22 mouse cellular contexts compared by ENCODE assay signal in genomic region chr12:36135409-36135808, GRCm38 (mm10). TPM values are rescaled to one million over a fixed set of nuclear protein-coding genes. Genes with fewer than 3 reads are reported as not detected.
DNase-seq lines count a peak whose midpoint lies in the region; ATAC-seq and TF ChIP-seq lines count a peak whose summit lies in the region.
"Had no signal": no experiment of that assay in that cellular context is flagged by ENCODE, and none has a peak within 500 bp of the region (broad histone marks: within the 10 kb centered on the region; RNA-seq: fewer than 3 reads in every experiment).

No protein-coding gene starts in this region.

- no peaks in the 10 kb centered on the region for H3K9me3 ChIP-seq in liver, embryonic 11.5 days (ENCODE audit: control insufficient read depth, low read length)
- H3K9me3 ChIP-seq: embryonic facial prominence, embryonic 10.5 days; forebrain, embryonic 10.5 days; heart, embryonic 15.5 days; hindbrain, embryonic 15.5 days; limb, embryonic 10.5 days; midbrain, embryonic 10.5 days had no signal

- no peak overlapping the region for H3K4me3 ChIP-seq in gastrocnemius, adult 2 months
- no peak overlapping the region for H3K4me3 ChIP-seq in liver, embryonic 11.5 days (ENCODE audit: low read depth, low read length)
- H3K4me3 ChIP-seq: embryonic facial prominence, embryonic 10.5 days; forebrain, embryonic 10.5 days; heart, embryonic 15.5 days; hindbrain, embryonic 15.5 days; limb, embryonic 10.5 days; midbrain, embryonic 10.5 days had no signal

- TF ChIP-seq CTCF in gastrocnemius, adult 2 months (IDR thresholded peaks at IDR 0.05), result no peak

- 0 out of 2 replicates have a peak, but pooled peaks cover 3% of the 10 kb centered on the region for H3K36me3 ChIP-seq in liver, embryonic 11.5 days (ENCODE audit: control insufficient read depth, insufficient read depth, low read length)

- H3K4me1 ChIP-seq in liver, embryonic 11.5 days (replicated peaks; ENCODE audit: control insufficient read depth, insufficient read depth, low read length), result 0 out of 2 replicates have a peak, but pooled peaks cover 2% of the 10 kb centered on the region
- H3K4me1 ChIP-seq: forebrain, embryonic 10.5 days; hindbrain, embryonic 15.5 days; limb, embryonic 10.5 days; midbrain, embryonic 10.5 days had no signal

- H3K4me2 ChIP-seq in liver, embryonic 11.5 days, result no peak overlapping the region
- H3K4me2 ChIP-seq: heart, embryonic 15.5 days; hindbrain, embryonic 15.5 days had no signal

- 0 out of 2 replicates have a peak overlapping the region, but pooled peaks have one; percentile 31 for H3K27ac ChIP-seq in gastrocnemius, adult 2 months
- no peak overlapping the region for H3K27ac ChIP-seq in liver, embryonic 11.5 days (ENCODE audit: low read depth, low read length)
- H3K27ac ChIP-seq: embryonic facial prominence, embryonic 10.5 days; forebrain, embryonic 10.5 days; heart, embryonic 15.5 days; hindbrain, embryonic 15.5 days; limb, embryonic 10.5 days; midbrain, embryonic 10.5 days had no signal

- no peaks in the 10 kb centered on the region for H3K27me3 ChIP-seq in liver, embryonic 11.5 days (replicated peaks; ENCODE audit: control insufficient read depth, insufficient read depth, low read length)
- H3K27me3 ChIP-seq: heart, embryonic 15.5 days; hindbrain, embryonic 15.5 days had no signal

- H3K9ac ChIP-seq in liver, embryonic 11.5 days (ENCODE audit: low read depth, low read length), result no peak overlapping the region
- H3K9ac ChIP-seq: heart, embryonic 15.5 days; hindbrain, embryonic 15.5 days had no signal

- WGBS in liver, embryonic 11.5 days, result 77% methylated on average over 3 of the region's 3 CpGs

- peak; percentile 84 for ATAC-seq in activated CD4-positive, CD25-positive, alpha-beta regulatory T cell, adult 4 months
- 0 out of 2 replicates have a peak, but pooled peaks have one; percentile 34 for ATAC-seq in neutrophil, adult 5-6 weeks (ENCODE audit: extremely low read depth, insufficient number of reproducible peaks, low FRiP score, poor library complexity, severe bottlenecking)
- no peak for ATAC-seq in monocyte, adult 5-6 weeks (replicated peaks; ENCODE audit: insufficient number of reproducible peaks, low FRiP score, low TSS enrichment, poor library complexity, severe bottlenecking)
- ATAC-seq in liver, embryonic 11.5 days (replicated peaks; ENCODE audit: low FRiP score), result no peak
- ATAC-seq: intestine, embryonic 16.5 days had no signal

- no peak for DNase-seq in gastrocnemius, adult 2 months
- no peak for DNase-seq in gastrocnemius, postnatal 10 days
- DNase-seq in thymus, postnatal 36 days, result peak; percentile 24 to 26
- no peak for DNase-seq in adipocyte (ENCODE audit: low spot score)
- no peak for DNase-seq in liver, embryonic 11.5 days (ENCODE audit: low spot score)
- DNase-seq: adrenal gland, postnatal 14 days; cerebellum, adult 9-11 months; heart, postnatal 4 days; kidney, adult 9 months; kidney, postnatal 14 days; liver; lung, postnatal 4 days had no signal

- intact Hi-C loops in gastrocnemius, adult 2 months (cut with DNase I), result no loop called here

RNA-seq across cellular contexts. Expression of gene Ankmy2, which starts 21.5 kb away (rescaled TPM):
- 1 to 10 TPM; 5.1 to 6.5 TPM for total RNA-seq in gastrocnemius, adult 2 months (2021)
- total RNA-seq in gastrocnemius, postnatal 10 days (2021), result 10 to 100 TPM; 13.0 to 16.5 TPM
- polyA plus RNA-seq in activated CD4-positive, CD25-positive, alpha-beta regulatory T cell, adult 4 months (2017; shearing (Covaris generic)), result 10 to 100 TPM; 38.5 to 41.6 TPM
- total RNA-seq in neutrophil, adult 5-6 weeks (2017), result 15.5 and 16.6 TPM in 2 replicates
- total RNA-seq in monocyte, adult 5-6 weeks (2017), result 21.5 to 27.7 TPM (median 27.3 TPM) in 3 replicates
- 24.2 TPM in 2 replicates for polyA plus RNA-seq in liver, embryonic 11.5 days (2014; fragmentation: Nextera tagmentation; extraction: Ambion mirVana)

RNA-seq across cellular contexts. Expression of gene Bzw2, which starts 22.5 kb away (rescaled TPM):
- 100 to 1,000 TPM; 107 to 130 TPM for total RNA-seq in gastrocnemius, adult 2 months (2021)
- 100 to 1,000 TPM; 149 to 155 TPM for total RNA-seq in gastrocnemius, postnatal 10 days (2021)
- 100 to 1,000 TPM; 170 to 178 TPM for polyA plus RNA-seq in activated CD4-positive, CD25-positive, alpha-beta regulatory T cell, adult 4 months (2017; shearing (Covaris generic))
- 12.7 and 20.3 TPM in 2 replicates for total RNA-seq in neutrophil, adult 5-6 weeks (2017)
- total RNA-seq in monocyte, adult 5-6 weeks (2017), result 22.1 to 32.7 TPM (median 24.8 TPM) in 3 replicates
- polyA plus RNA-seq in liver, embryonic 11.5 days (2014; fragmentation: Nextera tagmentation; extraction: Ambion mirVana), result 181 and 200 TPM in 2 replicates

Comparison
In these comparisons a context has a peak if more than half of its experiments do, and no peak if none do; other contexts are left out.
1. DNase-seq: peak in thymus, postnatal 36 days (2 of 2); none in gastrocnemius, adult 2 months (single experiment), gastrocnemius, postnatal 10 days (single experiment), adipocyte (single experiment) and liver, embryonic 11.5 days (single experiment).
2. ATAC-seq: peak in activated CD4-positive, CD25-positive, alpha-beta regulatory T cell, adult 4 months (single experiment) and neutrophil, adult 5-6 weeks (single experiment); none in monocyte, adult 5-6 weeks (single experiment) and liver, embryonic 11.5 days (single experiment).